Comparison of ENCODE assay signal across 31 mouse cellular contexts in the genomic region with DNA sequence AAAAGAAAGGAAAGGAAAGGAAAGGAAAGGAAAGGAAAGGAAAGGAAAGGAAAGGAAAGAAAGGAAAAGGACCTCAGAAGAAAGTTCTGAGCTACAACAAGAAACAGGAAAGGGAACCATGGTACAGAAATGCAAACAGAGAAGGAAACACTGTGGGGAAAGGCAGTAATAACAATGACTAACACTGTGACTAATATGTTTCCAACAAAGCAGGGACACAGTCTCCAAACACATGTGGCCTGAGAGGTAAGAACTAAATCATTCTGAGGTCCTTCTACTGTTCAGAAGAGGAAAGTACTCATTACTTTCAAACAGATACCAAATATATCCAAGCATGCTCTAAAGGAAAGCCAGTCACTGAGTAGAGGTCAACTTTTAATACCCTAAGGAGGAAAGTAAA. TPM values are rescaled to one million over a fixed set of nuclear protein-coding genes. Genes with fewer than 3 reads are reported as not detected.
DNase-seq lines count a peak whose midpoint lies in the region; ATAC-seq and TF ChIP-seq lines count a peak whose summit lies in the region.
"Had no signal": no experiment of that assay in that cellular context is flagged by ENCODE, and none has a peak within 500 bp of the region (broad histone marks: within the 10 kb centered on the region; RNA-seq: fewer than 3 reads in every experiment).

No protein-coding gene starts in this region.

- H3K27ac ChIP-seq in kidney, postnatal 0 days = no peak overlapping the region
- peak overlapping the region; percentile 39; the same call in 1 of the 2 replicates for H3K27ac ChIP-seq in CH12.LX (ENCODE audit: insufficient read depth, low read depth)
- H3K27ac ChIP-seq in stomach, postnatal 0 days (replicated peaks) = no peak overlapping the region
- H3K27ac ChIP-seq: heart, embryonic 15.5 days; hindbrain, embryonic 14.5 days; left cerebral cortex, adult 2 months; limb, embryonic 15.5 days; liver, embryonic 14.5 days; midbrain, embryonic 12.5 days; neural tube, embryonic 12.5 days; stomach, embryonic 15.5 days had no signal

- no peak for TF ChIP-seq POLR2A in CH12.LX (IDR thresholded peaks at IDR 0.05; ENCODE audit: low read depth, low read length)

- no peak for TF ChIP-seq RAD21 in CH12.LX (IDR thresholded peaks at IDR 0.05; ENCODE audit: low read depth, low read length)

- peak; percentile 36; the same call in 1 of the 2 replicates for TF ChIP-seq EP300 in CH12.LX (IDR thresholded peaks at IDR 0.05; ENCODE audit: low read length)
- no peak for TF ChIP-seq EP300 in stomach, postnatal 0 days (optimal IDR thresholded peaks at IDR 0.05)

- peak; percentile 17 for DNase-seq in kidney, postnatal 0 days (ENCODE audit: low spot score)
- DNase-seq in kidney, postnatal 10 days = no peak
- DNase-seq in CH12.LX (ENCODE audit: extremely low read depth) = peak; percentile 63
- peak; percentile 18 for DNase-seq in c-Kit-positive CD71-negative TER-119-negative erythroid progenitor cells, embryonic 14.5 days (ENCODE audit: low read depth)
- DNase-seq in stomach, postnatal 0 days (ENCODE audit: low spot score) = no peak
- DNase-seq in layer of hippocampus, adult 9-11 months = no peak
- no peak for DNase-seq in left cerebral cortex, adult 8-10 months (ENCODE audit: low spot score in 2 of 2)
- DNase-seq: adrenal gland, postnatal 10 days; cerebellum, adult 9-10 months; forebrain, postnatal 0 days; heart, postnatal 36 days; kidney, postnatal 36 days; left cerebral cortex, postnatal 4 days; lung, embryonic 14.5 days; lung, postnatal 4 days; retina, postnatal 1 day; thymus, adult 18-20 months; thymus, postnatal 36 days had no signal

- H3K4me1 ChIP-seq in kidney, postnatal 0 days (replicated peaks; ENCODE audit: insufficient read depth, low read length) = no peaks in the 10 kb centered on the region
- peaks cover 7 to 32% of the 10 kb centered on the region in 2 experiments for H3K4me1 ChIP-seq in CH12.LX (ENCODE audit: control insufficient read depth in 1 of 2, insufficient read depth in 2 of 2)
- no peaks in the 10 kb centered on the region for H3K4me1 ChIP-seq in stomach, postnatal 0 days (replicated peaks; ENCODE audit: control insufficient read depth, insufficient read depth)
- H3K4me1 ChIP-seq: heart, embryonic 15.5 days; limb, embryonic 15.5 days; midbrain, embryonic 12.5 days; neural tube, embryonic 12.5 days; stomach, embryonic 15.5 days had no signal

- no peak overlapping the region for H3K4me2 ChIP-seq in kidney, postnatal 0 days (ENCODE audit: low read length)
- peak overlapping the region; percentile 88 for H3K4me2 ChIP-seq in CH12.LX (ENCODE audit: insufficient read depth, low read depth, poor library complexity, severe bottlenecking)
- H3K4me2 ChIP-seq in stomach, postnatal 0 days (replicated peaks; ENCODE audit: low read depth) = no peak overlapping the region
- H3K4me2 ChIP-seq: heart, embryonic 15.5 days; hindbrain, embryonic 14.5 days; limb, embryonic 15.5 days; lung, embryonic 14.5 days; midbrain, embryonic 12.5 days; neural tube, embryonic 12.5 days; stomach, embryonic 15.5 days had no signal

- dilution Hi-C loops in CH12.LX (cut with MboI; ENCODE audit: extremely low pct_ligation_motif_present, extremely low pct_unique_long_range_greater_than_20kb, low sequenced_read_pairs) = no loop called here

- in situ Hi-C loops in CH12.LX (cut with MboI; ENCODE audit: low pct_ligation_motif_present, low pct_unique_long_range_greater_than_20kb, low sequenced_read_pairs) = no loop called here

- no peaks in the 10 kb centered on the region for H3K79me2 ChIP-seq in CH12.LX (replicated peaks; ENCODE audit: control insufficient read depth, extremely low read depth, insufficient read depth, poor library complexity, severe bottlenecking)

- no peaks in the 10 kb centered on the region for H3K36me3 ChIP-seq in kidney, postnatal 0 days (ENCODE audit: insufficient read depth, low read length)
- H3K36me3 ChIP-seq in CH12.LX (replicated peaks in 1 of 2; ENCODE audit: control insufficient read depth in 1 of 2, insufficient read depth in 1 of 2, low read length in 1 of 2) = no peaks in the 10 kb centered on the region
- no peaks in the 10 kb centered on the region for H3K36me3 ChIP-seq in stomach, postnatal 0 days (ENCODE audit: control insufficient read depth, insufficient read depth, low read length)
- H3K36me3 ChIP-seq: heart, embryonic 15.5 days; limb, embryonic 15.5 days; midbrain, embryonic 12.5 days; neural tube, embryonic 12.5 days; stomach, embryonic 15.5 days had no signal

- no peaks in the 10 kb centered on the region for H3K27me3 ChIP-seq in kidney, postnatal 0 days (ENCODE audit: insufficient read depth, low read length)
- no peaks in the 10 kb centered on the region for H3K27me3 ChIP-seq in CH12.LX (replicated peaks)
- no peaks in the 10 kb centered on the region for H3K27me3 ChIP-seq in stomach, postnatal 0 days (ENCODE audit: control insufficient read depth, insufficient read depth, low read length)
- H3K27me3 ChIP-seq: heart, embryonic 15.5 days; limb, embryonic 15.5 days; midbrain, embryonic 12.5 days; neural tube, embryonic 12.5 days; stomach, embryonic 15.5 days had no signal

- no peak for ATAC-seq in kidney, postnatal 0 days (replicated peaks; ENCODE audit: low FRiP score, low read depth)
- ATAC-seq in stomach, postnatal 0 days (ENCODE audit: low FRiP score, low TSS enrichment) = peak; percentile 83
- ATAC-seq in megakaryocyte-erythroid progenitor cell, adult 5-6 weeks (replicated peaks; ENCODE audit: low FRiP score, low TSS enrichment, poor library complexity, severe bottlenecking) = no peak
- ATAC-seq: activated CD4-positive, CD25-positive, alpha-beta regulatory T cell, adult 4 months; CD4-positive, CD25-positive, alpha-beta regulatory T cell, adult 4 months; forebrain, postnatal 0 days had no signal

- H3K9me3 ChIP-seq in kidney, postnatal 0 days (replicated peaks; ENCODE audit: low read length) = no peaks in the 10 kb centered on the region
- no peaks in the 10 kb centered on the region for H3K9me3 ChIP-seq in CH12.LX (replicated peaks; ENCODE audit: low read length)
- H3K9me3 ChIP-seq in stomach, postnatal 0 days (ENCODE audit: control insufficient read depth, low read length) = no peaks in the 10 kb centered on the region
- H3K9me3 ChIP-seq: heart, embryonic 15.5 days; limb, embryonic 15.5 days; midbrain, embryonic 12.5 days; neural tube, embryonic 12.5 days; stomach, embryonic 15.5 days had no signal

- TF ChIP-seq CTCF in kidney, postnatal 0 days (IDR thresholded peaks at IDR 0.05; ENCODE audit: low read depth) = no peak
- TF ChIP-seq CTCF in CH12.LX (conservative IDR thresholded peaks at IDR 0.05 in 1 of 2, IDR thresholded peaks at IDR 0.05 in 1 of 2; ENCODE audit: low read depth in 2 of 2, low read length in 2 of 2) = no peak
- TF ChIP-seq CTCF in stomach, postnatal 0 days (IDR thresholded peaks at IDR 0.05; ENCODE audit: low read depth) = no peak

- H3K4me3 ChIP-seq in kidney, postnatal 0 days (replicated peaks; ENCODE audit: low read depth, low read length) = no peak overlapping the region
- H3K4me3 ChIP-seq in CH12.LX (replicated peaks in 1 of 3; ENCODE audit: low read depth in 2 of 3, low read length in 2 of 3, poor library complexity in 1 of 3) = peak overlapping the region in 1 of 3 experiments; percentile 17
- H3K4me3 ChIP-seq in stomach, postnatal 0 days (ENCODE audit: low read depth, low read length) = no peak overlapping the region
- H3K4me3 ChIP-seq: heart, embryonic 15.5 days; left cerebral cortex, adult 2 months; limb, embryonic 15.5 days; midbrain, embryonic 12.5 days; neural tube, embryonic 12.5 days; stomach, embryonic 15.5 days had no signal

- no peak overlapping the region for H3K9ac ChIP-seq in kidney, postnatal 0 days (ENCODE audit: low read depth, low read length)
- H3K9ac ChIP-seq in CH12.LX (ENCODE audit: insufficient read depth, low read depth) = peak overlapping the region; percentile 61
- no peak overlapping the region for H3K9ac ChIP-seq in stomach, postnatal 0 days (ENCODE audit: low read length)
- H3K9ac ChIP-seq: forebrain, postnatal 0 days; heart, embryonic 15.5 days; hindbrain, embryonic 14.5 days; limb, embryonic 15.5 days; liver, embryonic 14.5 days; lung, embryonic 14.5 days; midbrain, embryonic 12.5 days; neural tube, embryonic 12.5 days; stomach, embryonic 15.5 days had no signal

TF ChIP-seq in CH12.LX, 34 proteins besides CTCF, POLR2A, EP300 and RAD21 (continues in another document):
- TF ChIP-seq SIN3A (IDR thresholded peaks at IDR 0.05; ENCODE audit: low read length) (0 out of 2 replicates have a peak, but pooled peaks have one; percentile 63), USF2 (conservative IDR thresholded peaks at IDR 0.05; ENCODE audit: low read depth, low read length) (no peak), NELFE (IDR thresholded peaks at IDR 0.05; ENCODE audit: low read depth, low read length) (0 out of 2 replicates have a peak, but pooled peaks have one; percentile 34), ZNF384 (IDR thresholded peaks at IDR 0.05; ENCODE audit: low read depth, low read length) (0 out of 2 replicates have a peak, but pooled peaks have one; percentile 5), MXI1 (IDR thresholded peaks at IDR 0.05; ENCODE audit: low read depth, low read length) (peak; percentile 54), SMC3 (IDR thresholded peaks at IDR 0.05; ENCODE audit: low read depth, low read length) (no peak), ZKSCAN1 (IDR thresholded peaks at IDR 0.05; ENCODE audit: borderline replicate concordance, low read depth, low read length) (no peak), ETS1 (conservative IDR thresholded peaks at IDR 0.05; ENCODE audit: low read depth, low read length) (peak; percentile 62)

RNA-seq across cellular contexts. Expression of a gene that starts 41.8 kb away (rescaled TPM):
- polyA plus RNA-seq in kidney, postnatal 0 days (2015; fragmentation: Nextera tagmentation; extraction: Ambion mirVana) = 38.0 and 46.3 TPM in 2 replicates
- total RNA-seq in CH12.LX (2012; rRNA removed) = 76.7 and 99.1 TPM in 2 replicates
- total RNA-seq in CH12.LX (2014; rRNA removed) = 60.9 and 72.4 TPM in 2 replicates
- polyA plus RNA-seq in CH12.LX (2012; ENCODE audit: insufficient read length, low read depth) = 149 and 151 TPM in 2 replicates
- 18.6 and 19.2 TPM in 2 replicates for polyA plus RNA-seq in stomach, postnatal 0 days (2015; fragmentation: Nextera tagmentation; extraction: Ambion mirVana)
- total RNA-seq in megakaryocyte-erythroid progenitor cell, adult 5-6 weeks (2014; fragmentation: Nextera tagmentation) = 63.6 and 66.2 TPM in 2 replicates
- 70.4 and 95.9 TPM in 2 replicates for total RNA-seq in megakaryocyte-erythroid progenitor cell, adult 5-6 weeks (2017)
- total RNA-seq in left cerebral cortex, adult 8-10 months (2022) = 10 to 100 TPM; 14.5 to 26.4 (median 18.6) TPM

RNA-seq across cellular contexts. Expression of a gene that starts 42.0 kb away (rescaled TPM):
- polyA plus RNA-seq in kidney, postnatal 0 days (2015; fragmentation: Nextera tagmentation; extraction: Ambion mirVana) = 2.9 and 3.1 TPM in 2 replicates
- total RNA-seq in CH12.LX (2012; rRNA removed) = 0.34 and 0.67 TPM in 2 replicates
- total RNA-seq in CH12.LX (2014; rRNA removed) = 0.75 and 1.2 TPM in 2 replicates
- polyA plus RNA-seq in CH12.LX (2012; ENCODE audit: insufficient read length, low read depth) = 1.0 and 1.4 TPM in 2 replicates
- 0.41 and 0.52 TPM in 2 replicates for polyA plus RNA-seq in stomach, postnatal 0 days (2015; fragmentation: Nextera tagmentation; extraction: Ambion mirVana)
- 0.47 TPM in 1 of 2 replicates, not detected in the other for total RNA-seq in megakaryocyte-erythroid progenitor cell, adult 5-6 weeks (2014; fragmentation: Nextera tagmentation)
- total RNA-seq in megakaryocyte-erythroid progenitor cell, adult 5-6 weeks (2017) = 0.46 TPM in 1 of 2 replicates, not detected in the other
- 1 to 10 TPM in 3 of 4 experiments, under 1 TPM in 1; 0.94 to 1.9 (median 1.1) TPM for total RNA-seq in left cerebral cortex, adult 8-10 months (2022)
- total RNA-seq: common myeloid progenitor, adult 5-6 weeks; monocyte, adult 5-6 weeks had no signal

Comparison
In these comparisons a context has a peak if more than half of its experiments do, and no peak if none do; other contexts are left out.
1. DNase-seq: peak in kidney, postnatal 0 days (single experiment), CH12.LX (single experiment) and c-Kit-positive CD71-negative TER-119-negative erythroid progenitor cells, embryonic 14.5 days (single experiment); none in kidney, postnatal 10 days (single experiment), stomach, postnatal 0 days (single experiment), layer of hippocampus, adult 9-11 months (single experiment) and left cerebral cortex, adult 8-10 months (0 of 2).